Mouse (Mus musculus) bone marrow, adult 2 months (tissue): ENCODE measurements at regions not wholly inside any gene's neighbourhood (a gene's known extent, or its start where the extent isn't known, plus 50 kb on each side); places are given as distances from the start of the nearest gene placed in this dataset.

Source experiments
- CTCF ChIP-seq: fragments of 200-500 bp; IDR thresholded peaks from 2 replicates; pipeline ENCODE4 v1.5.1; 2011; ENCODE audit warnings: low read length, control low read depth; ENCODE audit not compliant: control insufficient read depth, insufficient read depth
- POLR2A ChIP-seq: fragments of 200-500 bp; IDR thresholded peaks from 2 replicates; pipeline ENCODE4 v1.6.1; 2011; ENCODE audit warnings: low read depth, mild to moderate bottlenecking, control low read depth, low read length, borderline replicate concordance; ENCODE audit not compliant: control insufficient read depth

- TF ChIP-seq POLR2A (no peak), CTCF (no peak)
Measured at GRCm38 (mm10) chr1:128695936-128696335, 103.8 kb upstream of the Cxcr4 start.
